Mouse (Mus musculus) left cerebral cortex, adult 9 months (tissue): ENCODE measurements around the gene Smad3.

ENCODE experiments used
- DNase-seq, 2 experiments: peaks; one replicate each; pipeline ENCODE4 v3.0.0; 2022; ENCODE audit warnings: low spot score in 2 of 2

Gene Smad3

DNA sequence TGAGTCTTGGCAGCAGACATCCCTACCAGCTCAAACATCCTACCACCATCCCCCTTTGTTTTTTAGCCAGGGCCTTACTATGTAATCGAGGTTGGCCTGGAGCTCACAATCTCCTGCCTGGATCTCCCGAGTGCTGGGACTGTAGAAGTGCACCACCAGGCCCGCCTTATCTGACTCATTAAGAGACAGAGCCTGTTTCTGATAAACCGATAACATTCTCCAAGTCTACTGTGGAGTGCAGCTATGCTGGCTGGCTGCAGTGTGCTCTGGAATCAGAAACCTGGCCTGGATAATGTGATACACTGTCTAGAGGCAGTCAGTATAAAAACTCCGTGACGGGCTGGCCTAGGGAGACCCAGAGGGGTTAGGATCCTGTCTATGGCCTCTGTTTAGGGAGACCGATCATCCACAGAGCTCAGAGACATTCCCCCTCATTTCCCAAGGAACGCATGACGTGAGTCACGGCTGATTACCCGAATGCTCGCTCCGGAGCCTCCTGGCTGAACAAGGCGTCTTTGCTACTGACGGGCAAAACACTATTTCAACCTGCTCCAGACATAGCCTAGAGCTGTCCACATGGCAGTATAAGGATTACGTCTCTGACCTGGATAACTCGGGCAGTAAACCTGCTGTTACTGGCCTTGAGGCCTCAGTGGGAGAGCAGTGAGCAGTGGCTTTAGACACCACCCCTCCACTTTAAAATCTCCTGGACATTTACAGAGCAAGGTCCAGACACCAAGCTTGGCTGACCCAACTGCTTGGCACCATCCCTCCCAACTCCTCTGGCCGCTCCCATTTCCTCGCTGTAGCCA is 11.8 kb downstream of the Smad3 start:
- no peak for DNase-seq

DNA sequence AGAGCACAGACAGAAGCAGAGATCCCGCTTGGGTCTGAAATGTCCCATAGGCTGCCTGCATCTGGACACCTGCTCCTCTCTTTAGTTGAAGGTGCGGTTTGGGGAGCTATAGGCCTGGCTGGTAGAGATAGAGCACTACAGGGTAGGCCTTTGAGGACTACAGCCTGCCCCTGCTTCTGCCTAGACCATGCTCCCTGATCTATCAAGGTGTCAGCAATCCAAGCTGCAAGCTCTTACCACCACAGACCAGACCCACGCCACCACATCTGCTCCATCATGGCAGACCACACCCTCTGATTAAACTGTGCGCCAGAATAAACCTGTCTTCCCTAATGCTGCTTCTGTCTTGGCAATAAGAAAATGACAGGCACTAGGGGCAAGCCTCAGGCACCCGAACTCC is 13.2 kb downstream of the Smad3 start:
- no peak for DNase-seq

DNA sequence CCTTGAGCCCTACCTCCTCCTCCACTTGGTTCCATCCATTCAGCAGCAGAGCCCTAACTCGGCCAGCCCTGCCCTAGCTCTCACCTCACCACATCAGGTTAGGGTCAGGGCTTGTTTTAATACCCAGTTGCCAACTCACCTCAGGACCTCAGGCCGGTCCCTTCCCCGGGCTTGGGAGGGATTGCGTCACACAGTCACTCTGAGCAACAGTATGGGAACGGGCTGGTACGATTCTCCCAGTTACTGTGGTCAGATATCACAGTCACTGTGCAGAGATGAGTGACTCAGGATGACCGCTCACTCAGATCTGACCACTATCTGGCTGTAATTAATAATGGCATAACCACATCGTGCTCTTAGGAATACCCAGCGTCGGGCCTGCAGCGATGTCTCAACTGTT is 14.0 kb downstream of the Smad3 start:
- DNase-seq: no peak

GRCm38 (mm10) chr9:63742887-63743660 is 14.7 kb downstream of the Smad3 start:
- peak in 1 of 2 experiments; percentile 75 for DNase-seq

DNA sequence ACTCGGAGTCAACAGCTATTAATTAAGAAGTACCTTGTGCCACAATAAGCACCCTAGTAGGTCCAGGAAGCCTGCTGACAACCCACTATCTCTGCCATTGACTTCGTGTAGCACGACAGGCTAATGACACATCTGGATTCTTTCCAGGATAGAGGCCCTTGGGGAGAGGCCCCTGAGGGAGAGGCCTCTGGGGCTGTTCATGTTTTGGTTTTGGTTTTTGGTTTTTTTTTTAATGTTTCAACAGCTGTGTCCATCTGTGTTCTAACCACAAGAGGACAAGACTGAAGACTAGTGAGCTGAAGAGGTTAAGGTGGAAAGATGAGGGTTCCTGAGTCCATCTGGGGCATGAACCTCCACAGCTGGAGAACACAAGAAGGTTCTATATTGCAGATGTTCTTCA is 15.5 kb downstream of the Smad3 start:
- no peak for DNase-seq

- no peak for DNase-seq
Measured at GRCm38 (mm10) chr9:63741792-63742191, 16.0 kb downstream of the Smad3 start.

DNA sequence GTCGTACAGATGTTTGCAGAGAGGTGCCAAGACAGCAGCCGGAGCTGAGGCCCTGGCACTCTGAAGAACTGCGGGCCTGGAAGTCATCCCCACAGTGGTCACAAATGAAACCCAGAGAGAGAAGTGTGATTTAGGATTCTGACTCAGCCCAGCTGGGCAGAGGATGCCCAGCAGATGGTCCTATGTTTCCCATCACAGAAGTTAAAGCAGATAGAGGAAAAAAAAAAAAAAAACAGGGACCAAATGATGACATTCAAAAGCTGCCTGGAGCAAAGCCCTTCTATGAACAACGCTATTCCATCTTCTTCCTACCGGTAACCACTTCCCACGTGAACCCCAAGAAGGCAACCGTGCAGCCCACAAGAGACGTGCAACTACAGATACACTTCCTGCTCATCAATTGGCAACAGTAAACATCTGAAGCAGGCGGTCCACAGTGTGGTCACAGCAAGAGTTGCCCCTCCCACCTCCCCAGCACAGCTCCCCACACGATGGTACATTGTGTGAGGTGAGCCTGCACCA is 17.4 kb downstream of the Smad3 start:
- peak in 1 of 2 experiments; percentile 68 for DNase-seq

GRCm38 (mm10) chr9:63738830-63739229 is 19.0 kb downstream of the Smad3 start:
- DNase-seq: no peak

DNA sequence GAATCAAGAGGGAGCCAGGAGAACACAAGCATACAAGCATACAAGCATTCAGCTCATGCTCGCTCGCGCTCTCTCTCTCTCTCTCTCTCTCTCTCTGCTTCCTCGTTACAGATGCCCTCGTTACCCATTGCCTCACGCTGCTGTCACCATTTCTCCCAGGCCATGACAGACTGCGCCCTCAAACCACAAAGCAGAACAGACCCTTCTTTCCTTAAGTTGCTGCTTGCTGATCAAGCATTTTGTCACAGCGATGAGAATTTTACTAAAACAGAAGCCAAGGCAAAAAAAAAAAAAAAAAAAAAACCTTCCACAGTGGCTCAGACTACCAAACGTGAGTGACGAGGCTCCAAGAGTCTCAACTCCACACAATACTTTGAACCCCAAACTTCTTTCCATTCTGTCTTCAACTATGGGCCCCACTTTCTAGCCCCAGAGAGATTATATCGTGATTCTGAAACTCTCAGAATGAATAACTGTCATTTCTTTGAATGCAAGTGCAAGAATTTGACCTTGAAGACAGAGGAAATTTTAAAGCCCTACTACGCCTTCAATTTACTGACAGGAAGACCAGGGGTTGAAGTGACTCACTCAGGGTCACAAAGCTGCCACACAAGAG is 19.6 kb downstream of the Smad3 start:
- no peak for DNase-seq

- peak in 1 of 2 experiments; percentile 41 for DNase-seq
Measured at GRCm38 (mm10) chr9:63737426-63737931, 20.3 kb downstream of the Smad3 start.

GRCm38 (mm10) chr9:63734261-63734660 is 23.5 kb downstream of the Smad3 start:
- DNase-seq: no peak

GRCm38 (mm10) chr9:63732700-63733099 is 25.1 kb downstream of the Smad3 start:
- no peak for DNase-seq

DNA sequence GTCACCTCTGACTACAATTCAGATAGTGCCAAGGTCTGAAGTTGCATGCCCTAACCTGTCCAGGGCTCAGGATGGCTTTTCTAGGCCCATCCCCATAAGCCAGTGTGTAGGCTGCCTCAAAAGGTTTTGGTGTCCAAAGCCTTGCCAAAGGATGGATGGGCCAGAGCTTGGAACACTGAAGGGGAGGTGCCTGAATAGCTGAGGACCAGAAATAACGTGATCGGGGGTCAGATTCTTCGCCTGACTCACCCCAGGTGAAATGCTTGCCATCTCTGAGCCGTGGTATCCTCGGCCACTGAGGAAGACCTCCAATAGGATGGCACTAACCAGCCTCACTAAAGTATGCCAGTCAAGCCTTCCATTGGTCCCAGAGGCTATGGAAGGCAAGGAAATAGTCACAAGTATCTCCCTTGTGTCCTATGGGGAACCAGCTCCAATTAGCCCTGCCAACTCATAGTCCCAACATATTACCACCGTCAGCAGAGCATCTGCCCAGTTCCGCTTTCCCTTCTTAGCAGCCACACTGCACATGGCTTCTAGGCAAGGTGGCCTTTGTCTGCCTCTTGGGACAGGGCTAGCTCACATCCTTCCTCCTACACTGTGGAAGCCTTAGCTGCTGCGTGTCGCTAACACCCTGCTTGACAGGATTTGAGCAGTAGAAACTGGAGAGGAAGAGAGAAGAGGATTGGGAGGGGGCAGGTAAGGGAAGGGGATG is 26.5 kb downstream of the Smad3 start:
- DNase-seq: peak in 1 of 2 experiments; percentile 32

- no peak for DNase-seq
Measured at GRCm38 (mm10) chr9:63728969-63729368, 28.8 kb downstream of the Smad3 start.

- DNase-seq: no peak
Measured at GRCm38 (mm10) chr9:63727070-63727469, 30.7 kb downstream of the Smad3 start.

- DNase-seq: no peak
Measured at GRCm38 (mm10) chr9:63726088-63727010, 31.4 kb downstream of the Smad3 start.

GRCm38 (mm10) chr9:63724750-63725149 is 33.0 kb downstream of the Smad3 start:
- DNase-seq: no peak

GRCm38 (mm10) chr9:63722918-63723317 is 34.9 kb downstream of the Smad3 start:
- no peak for DNase-seq

- no peak for DNase-seq
Measured at GRCm38 (mm10) chr9:63722350-63722749, 35.4 kb downstream of the Smad3 start.

GRCm38 (mm10) chr9:63721573-63722275 is 36.1 kb downstream of the Smad3 start:
- no peak for DNase-seq
